Mouse (Mus musculus) cerebellum, adult 2 months (tissue): ENCODE measurements around the gene Gid8.

Experiments used
- CTCF ChIP-seq: fragments of 200-500 bp; IDR thresholded peaks from 2 replicates; pipeline ENCODE4 v1.5.1; 2011; ENCODE audit warnings: low read depth, mild to moderate bottlenecking, control low read depth, low read length, moderate library complexity, borderline replicate concordance; ENCODE audit not compliant: insufficient read depth
- POLR2A ChIP-seq: fragments of 200-500 bp; IDR thresholded peaks from 2 replicates; pipeline ENCODE4 v1.6.1; 2011; ENCODE audit warnings: low read length, control low read depth, borderline replicate concordance; ENCODE audit not compliant: insufficient read depth

DNA sequence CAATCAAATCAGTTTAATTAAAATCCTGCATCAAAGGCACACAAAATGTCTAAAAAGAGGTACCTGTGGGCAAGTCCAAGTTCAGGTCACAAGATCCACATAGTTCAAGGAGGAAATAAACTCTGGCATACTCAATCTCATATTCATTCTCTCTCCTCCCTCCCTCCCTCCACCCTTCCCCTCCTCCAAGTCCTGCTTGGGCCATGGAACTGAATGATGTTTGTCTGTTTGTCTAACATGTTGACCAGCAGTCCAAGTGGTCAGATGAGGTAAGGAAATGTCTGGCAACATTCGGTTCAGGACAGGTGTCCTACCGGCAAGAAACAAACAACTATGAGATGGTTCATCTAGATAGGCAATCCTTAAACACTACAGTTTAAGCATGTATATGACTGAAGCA, 33.2 kb upstream of the Gid8 start:
- no peak for TF ChIP-seq CTCF
- no peak for TF ChIP-seq POLR2A
